Comparison of ENCODE assay signal across 15 mouse cellular contexts in genomic region chr1:170623432-170623831, GRCm38 (mm10). TPM values are rescaled to one million over a fixed set of nuclear protein-coding genes. Genes with fewer than 3 reads are reported as not detected.
A peak's percentile ranks its signal among the peaks of the same experiment; 100 is the strongest.
DNase-seq lines count a peak whose midpoint lies in the region; ATAC-seq and TF ChIP-seq lines count a peak whose summit lies in the region.
"Had no signal": no experiment of that assay in that cellular context is flagged by ENCODE, and none has a peak within 500 bp of the region (broad histone marks: within the 10 kb centered on the region; RNA-seq: fewer than 3 reads in every experiment).

No protein-coding gene starts in this region.

- no peak overlapping the region for H3K9ac ChIP-seq in heart, embryonic 14.5 days (ENCODE audit: low read length)
- no peak overlapping the region for H3K9ac ChIP-seq in lung, postnatal 0 days (replicated peaks; ENCODE audit: low read depth)
- H3K9ac ChIP-seq in liver, embryonic 12.5 days = peak overlapping the region; percentile 49
- H3K9ac ChIP-seq: hindbrain, embryonic 13.5 days; limb, embryonic 13.5 days had no signal

- no peak overlapping the region for H3K4me3 ChIP-seq in heart, embryonic 14.5 days (ENCODE audit: control insufficient read depth in 1 of 2, insufficient read depth in 1 of 2, low read depth in 1 of 2, low read length in 2 of 2)
- no peak overlapping the region for H3K4me3 ChIP-seq in lung, postnatal 0 days (ENCODE audit: low read depth, low read length)
- H3K4me3 ChIP-seq in liver, embryonic 12.5 days = no peak overlapping the region
- H3K4me3 ChIP-seq: hindbrain, embryonic 13.5 days; limb, embryonic 13.5 days had no signal

- H3K27me3 ChIP-seq in heart, embryonic 14.5 days (ENCODE audit: control insufficient read depth, insufficient read depth, low read length) = no peaks in the 10 kb centered on the region
- H3K27me3 ChIP-seq in lung, postnatal 0 days (replicated peaks; ENCODE audit: insufficient read depth, low read length) = no peaks in the 10 kb centered on the region
- no peaks in the 10 kb centered on the region for H3K27me3 ChIP-seq in liver, embryonic 12.5 days (replicated peaks)
- H3K27me3 ChIP-seq: hindbrain, embryonic 13.5 days; limb, embryonic 13.5 days had no signal

- TF ChIP-seq EP300 in lung, postnatal 0 days (IDR thresholded peaks at IDR 0.05) = no peak

- no peak for TF ChIP-seq CTCF in lung, postnatal 0 days (IDR thresholded peaks at IDR 0.05)

- WGBS in heart, embryonic 14.5 days = 92% methylated on average over 1 of the region's 1 CpGs
- WGBS in lung, postnatal 0 days = 83% methylated on average over 1 of the region's 1 CpGs
- WGBS in liver, embryonic 12.5 days (ENCODE audit: insufficient replicate concordance) = 63% methylated on average over 1 of the region's 1 CpGs

- H3K9me3 ChIP-seq in heart, embryonic 14.5 days (ENCODE audit: control insufficient read depth, low read length) = peaks cover 15% of the 10 kb centered on the region
- H3K9me3 ChIP-seq in lung, postnatal 0 days (ENCODE audit: low read length) = no peaks in the 10 kb centered on the region; the same call in 1 of the 2 replicates
- no peaks in the 10 kb centered on the region for H3K9me3 ChIP-seq in liver, embryonic 12.5 days (replicated peaks)

- H3K27ac ChIP-seq in heart, embryonic 14.5 days (replicated peaks in 1 of 2; ENCODE audit: control insufficient read depth in 1 of 2, insufficient read depth in 1 of 2, low read depth in 2 of 2, low read length in 2 of 2) = peak overlapping the region; percentile 76 to 82
- no peak overlapping the region for H3K27ac ChIP-seq in lung, postnatal 0 days (ENCODE audit: low read length)
- peak overlapping the region; percentile 92 for H3K27ac ChIP-seq in liver, embryonic 12.5 days
- H3K27ac ChIP-seq: hindbrain, embryonic 13.5 days; limb, embryonic 13.5 days had no signal

- peaks cover 3 to 12% of the 10 kb centered on the region in 2 experiments for H3K4me1 ChIP-seq in heart, embryonic 14.5 days (ENCODE audit: control insufficient read depth in 2 of 2, insufficient read depth in 2 of 2, low read length in 2 of 2)
- H3K4me1 ChIP-seq in lung, postnatal 0 days (ENCODE audit: insufficient read depth, low read depth, low read length) = no peaks in the 10 kb centered on the region
- peaks cover 43% of the 10 kb centered on the region for H3K4me1 ChIP-seq in liver, embryonic 12.5 days
- H3K4me1 ChIP-seq: hindbrain, embryonic 13.5 days; limb, embryonic 13.5 days had no signal

- H3K4me2 ChIP-seq in heart, embryonic 14.5 days (ENCODE audit: low read length) = no peak overlapping the region
- no peak overlapping the region for H3K4me2 ChIP-seq in lung, postnatal 0 days (replicated peaks; ENCODE audit: low read depth, low read length)
- H3K4me2 ChIP-seq in liver, embryonic 12.5 days = peak overlapping the region; percentile 43
- H3K4me2 ChIP-seq: hindbrain, embryonic 13.5 days; limb, embryonic 13.5 days had no signal

- ATAC-seq in heart, embryonic 14.5 days (ENCODE audit: insufficient number of reproducible peaks, insufficient read depth, low FRiP score, low read depth) = no peak
- ATAC-seq in lung, postnatal 0 days = no peak; the same call in 1 of the 2 replicates
- ATAC-seq in liver, embryonic 12.5 days = peak; percentile 58; the same call in 1 of the 2 replicates
- ATAC-seq: forebrain, embryonic 14.5 days had no signal

- intact Hi-C loops in heart, postnatal 36 days (cut with DNase I) = no loop called here

- no peaks in the 10 kb centered on the region for H3K36me3 ChIP-seq in heart, embryonic 14.5 days (ENCODE audit: control insufficient read depth, insufficient read depth, low read length)
- no peaks in the 10 kb centered on the region for H3K36me3 ChIP-seq in lung, postnatal 0 days (ENCODE audit: insufficient read depth, low read length)
- no peaks in the 10 kb centered on the region for H3K36me3 ChIP-seq in liver, embryonic 12.5 days
- H3K36me3 ChIP-seq: hindbrain, embryonic 13.5 days; limb, embryonic 13.5 days had no signal

- DNase-seq in heart, postnatal 36 days = no peak
- peak; percentile 20 for DNase-seq in lung, postnatal 0 days (ENCODE audit: low spot score)
- DNase-seq in lung, postnatal 25 days (ENCODE audit: low spot score) = no peak
- no peak for DNase-seq in adrenal gland, adult 2 months
- no peak for DNase-seq in right cerebral cortex, postnatal 10 days (ENCODE audit: low spot score in 2 of 2)
- DNase-seq: cerebellum, adult 9-11 months; gastrocnemius, postnatal 36 days; midbrain, embryonic 14.5 days; right cerebral cortex, postnatal 4 days; thymus, postnatal 4 days had no signal

RNA-seq across cellular contexts. Expression of gene Olfml2b, which starts 20.9 kb away (rescaled TPM):
- polyA plus RNA-seq in heart, embryonic 14.5 days (2014; fragmentation: Nextera tagmentation; extraction: Ambion mirVana) = 30.5 and 33.1 TPM in 2 replicates
- 10 to 100 TPM in 1 of 2 experiments, 1 to 10 TPM in 1; 6.7 to 12.0 TPM for total RNA-seq in heart, postnatal 36 days (2021)
- 23.3 and 26.0 TPM in 2 replicates for polyA plus RNA-seq in lung, postnatal 0 days (2015; fragmentation: Nextera tagmentation; extraction: Ambion mirVana)
- 2.1 and 2.6 TPM in 2 replicates for polyA plus RNA-seq in liver, embryonic 12.5 days (2016; fragmentation: Nextera tagmentation; extraction: Ambion mirVana)
- 1 to 10 TPM; 5.0 to 7.9 TPM for total RNA-seq in adrenal gland, adult 2 months (2021)
- 11.3 and 12.3 TPM in 2 replicates for polyA plus RNA-seq in adrenal gland, adult 2 months (2012; rRNA removed)

RNA-seq across cellular contexts. Expression of gene Nos1ap, which starts 33.8 kb away (rescaled TPM):
- 18.3 and 18.5 TPM in 2 replicates for polyA plus RNA-seq in heart, embryonic 14.5 days (2014; fragmentation: Nextera tagmentation; extraction: Ambion mirVana)
- total RNA-seq in heart, postnatal 36 days (2021) = 10 to 100 TPM; 22.2 to 27.3 TPM
- polyA plus RNA-seq in lung, postnatal 0 days (2015; fragmentation: Nextera tagmentation; extraction: Ambion mirVana) = 8.0 and 9.9 TPM in 2 replicates
- polyA plus RNA-seq in liver, embryonic 12.5 days (2016; fragmentation: Nextera tagmentation; extraction: Ambion mirVana) = 6.2 and 6.4 TPM in 2 replicates
- 10 to 100 TPM; 22.0 to 24.1 TPM for total RNA-seq in adrenal gland, adult 2 months (2021)
- 44.8 and 49.3 TPM in 2 replicates for polyA plus RNA-seq in adrenal gland, adult 2 months (2012; rRNA removed)
